Mouse (Mus musculus): Measurements from ENCODE around the gene Aldh16a1. TPM values are rescaled to one million over a fixed set of nuclear protein-coding genes. Genes with fewer than 3 reads are reported as not detected.

The Aldh16a1 gene
- 35.6 and 36.4 TPM in 2 replicates for polyA plus RNA-seq (2015; fragmentation: Nextera tagmentation; extraction: Ambion mirVana)

GRCm38 (mm10) chr7:45154096-45154992, at the start of gene Aldh16a1, which contains the start of gene Pih1d1:
Aldh16a1 (minus strand) TSS chr7:45154584.
Pih1d1 (plus strand) TSS chr7:45154303.
- Histone ChIP-seq H3K36me3 (ENCODE audit: poor library complexity, severe bottlenecking) (peaks cover 21% of the 10 kb centered on the region), H3K4me1 (peaks cover 31% of the 10 kb centered on the region), H3K27ac (peak within 1 kb of the TSS; percentile 90), H3K4me2 (peak within 1 kb of the TSS; percentile 74), H3K27me3 (no peaks in the 10 kb centered on the region), H3K4me3 (peak within 1 kb of the TSS; percentile 56), H3K9ac (peak within 1 kb of the TSS; percentile 80), H3K9me3 (replicated peaks) (no peaks in the 10 kb centered on the region)
- 5% methylated on average over 69 of the region's 69 CpGs for WGBS
- ATAC-seq: peak; percentile 96

GRCm38 (mm10) chr7:45202654-45203053, 48.3 kb upstream of the Aldh16a1 start:
- Histone ChIP-seq H3K9ac (no peak overlapping the region), H3K9me3 (replicated peaks) (no peaks in the 10 kb centered on the region), H3K27ac (no peak overlapping the region), H3K36me3 (ENCODE audit: poor library complexity, severe bottlenecking) (no peaks in the 10 kb centered on the region), H3K27me3 (peaks cover 22% of the 10 kb centered on the region), H3K4me1 (0 out of 2 replicates have a peak, but pooled peaks cover 10% of the 10 kb centered on the region), H3K4me2 (no peak overlapping the region), H3K4me3 (no peak overlapping the region)
- no peak for ATAC-seq
- WGBS: 58% methylated on average over 10 of the region's 10 CpGs

- no peaks in the 10 kb centered on the region for H3K9me3 ChIP-seq (replicated peaks)
- WGBS: 82% methylated on average over 11 of the region's 11 CpGs
- H3K27me3 ChIP-seq: peaks cover 28% of the 10 kb centered on the region
- 0 out of 2 replicates have a peak, but pooled peaks cover 7% of the 10 kb centered on the region for H3K4me1 ChIP-seq
- H3K9ac ChIP-seq: no peak overlapping the region
- H3K4me2 ChIP-seq: no peak overlapping the region
- no peak for ATAC-seq
- no peak overlapping the region for H3K27ac ChIP-seq
- no peak overlapping the region for H3K4me3 ChIP-seq
- H3K36me3 ChIP-seq (ENCODE audit: poor library complexity, severe bottlenecking): no peaks in the 10 kb centered on the region
Measured at GRCm38 (mm10) chr7:45198961-45199360, 44.6 kb upstream of the Aldh16a1 start.

- WGBS: 15% methylated on average over 5 of the region's 5 CpGs
- no peaks in the 10 kb centered on the region for H3K9me3 ChIP-seq (replicated peaks)
- H3K4me1 ChIP-seq: 0 out of 2 replicates have a peak, but pooled peaks cover 7% of the 10 kb centered on the region
- no peak overlapping the region for H3K4me3 ChIP-seq
- peak; percentile 60; the same call in 1 of the 2 replicates for ATAC-seq
- H3K4me2 ChIP-seq: no peak overlapping the region
- H3K27ac ChIP-seq: no peak overlapping the region
- no peaks in the 10 kb centered on the region for H3K36me3 ChIP-seq (ENCODE audit: poor library complexity, severe bottlenecking)
- H3K9ac ChIP-seq: 0 out of 2 replicates have a peak overlapping the region, but pooled peaks have one; percentile 9
- H3K27me3 ChIP-seq: peaks cover 26% of the 10 kb centered on the region
Measured at GRCm38 (mm10) chr7:45198435-45198834, 44.1 kb upstream of the Aldh16a1 start.

- Histone ChIP-seq H3K27ac (no peak overlapping the region), H3K4me3 (no peak overlapping the region), H3K9me3 (replicated peaks) (no peaks in the 10 kb centered on the region), H3K27me3 (peaks cover 19% of the 10 kb centered on the region), H3K4me1 (0 out of 2 replicates have a peak, but pooled peaks cover 7% of the 10 kb centered on the region), H3K9ac (no peak overlapping the region), H3K4me2 (no peak overlapping the region), H3K36me3 (ENCODE audit: poor library complexity, severe bottlenecking) (no peaks in the 10 kb centered on the region)
- no peak for ATAC-seq
- WGBS: 69% methylated on average over 5 of the region's 5 CpGs
Measured at GRCm38 (mm10) chr7:45196994-45197393, 42.6 kb upstream of the Aldh16a1 start.

GRCm38 (mm10) chr7:45196176-45196535, 41.8 kb upstream of the Aldh16a1 start:
- Histone ChIP-seq H3K4me1 (0 out of 2 replicates have a peak, but pooled peaks cover 10% of the 10 kb centered on the region), H3K9me3 (replicated peaks) (no peaks in the 10 kb centered on the region), H3K9ac (no peak overlapping the region), H3K4me2 (no peak overlapping the region), H3K27ac (no peak overlapping the region), H3K36me3 (ENCODE audit: poor library complexity, severe bottlenecking) (no peaks in the 10 kb centered on the region), H3K27me3 (peaks cover 21% of the 10 kb centered on the region), H3K4me3 (no peak overlapping the region)
- WGBS: 67% methylated on average over 4 of the region's 4 CpGs
- no peak for ATAC-seq

GRCm38 (mm10) chr7:45195341-45196175, 41.2 kb upstream of the Aldh16a1 start:
- H3K4me2 ChIP-seq: no peak overlapping the region
- no peaks in the 10 kb centered on the region for H3K36me3 ChIP-seq (ENCODE audit: poor library complexity, severe bottlenecking)
- H3K27ac ChIP-seq: no peak overlapping the region
- WGBS: 63% methylated on average over 13 of the region's 13 CpGs
- 0 out of 2 replicates have a peak, but pooled peaks cover 10% of the 10 kb centered on the region for H3K4me1 ChIP-seq
- peak overlapping the region; percentile 30; the same call in 1 of the 2 replicates for H3K9ac ChIP-seq
- no peak for ATAC-seq
- no peak overlapping the region for H3K4me3 ChIP-seq
- H3K27me3 ChIP-seq: peaks cover 21% of the 10 kb centered on the region
- no peaks in the 10 kb centered on the region for H3K9me3 ChIP-seq (replicated peaks)

- ATAC-seq: no peak
- H3K27ac ChIP-seq: no peak overlapping the region
Measured at GRCm38 (mm10) chr7:45193871-45194785, 39.7 kb upstream of the Aldh16a1 start.

GRCm38 (mm10) chr7:45193406-45193805, 39.0 kb upstream of the Aldh16a1 start:
- H3K9me3 ChIP-seq (replicated peaks): no peaks in the 10 kb centered on the region
- no peaks in the 10 kb centered on the region for H3K36me3 ChIP-seq (ENCODE audit: poor library complexity, severe bottlenecking)
- H3K4me1 ChIP-seq: 0 out of 2 replicates have a peak, but pooled peaks cover 7% of the 10 kb centered on the region
- WGBS: 58% methylated on average over 5 of the region's 5 CpGs
- H3K4me2 ChIP-seq: no peak overlapping the region
- ATAC-seq: no peak
- peaks cover 26% of the 10 kb centered on the region for H3K27me3 ChIP-seq
- no peak overlapping the region for H3K9ac ChIP-seq
- no peak overlapping the region for H3K27ac ChIP-seq
- no peak overlapping the region for H3K4me3 ChIP-seq

More at GRCm38 (mm10) chr7:45193871-45194785, 39.7 kb upstream of the Aldh16a1 start:
- WGBS: 75% methylated on average over 17 of the region's 17 CpGs
- Histone ChIP-seq H3K4me3 (no peak overlapping the region), H3K4me2 (no peak overlapping the region), H3K27me3 (peaks cover 25% of the 10 kb centered on the region), H3K4me1 (0 out of 2 replicates have a peak, but pooled peaks cover 10% of the 10 kb centered on the region), H3K9me3 (replicated peaks) (no peaks in the 10 kb centered on the region), H3K9ac (no peak overlapping the region), H3K36me3 (ENCODE audit: poor library complexity, severe bottlenecking) (no peaks in the 10 kb centered on the region)

GRCm38 (mm10) chr7:45192585-45193310, 38.4 kb upstream of the Aldh16a1 start:
- Histone ChIP-seq H3K9me3 (replicated peaks) (no peaks in the 10 kb centered on the region), H3K4me2 (no peak overlapping the region), H3K4me3 (no peak overlapping the region), H3K36me3 (ENCODE audit: poor library complexity, severe bottlenecking) (no peaks in the 10 kb centered on the region), H3K27me3 (peaks cover 33% of the 10 kb centered on the region), H3K4me1 (0 out of 2 replicates have a peak, but pooled peaks cover 4% of the 10 kb centered on the region), H3K9ac (no peak overlapping the region), H3K27ac (no peak overlapping the region)
- no peak for ATAC-seq
- WGBS: 80% methylated on average over 7 of the region's 7 CpGs

Data from forebrain, embryonic 13.5 days (tissue).